Mouse (Mus musculus): Measurements from ENCODE around the gene Rpl23a.

Rpl23a gene

GRCm38 (mm10) chr11:78166161-78166560, 17.2 kb downstream of the Rpl23a start:
- DNase-seq, result no peak

DNA sequence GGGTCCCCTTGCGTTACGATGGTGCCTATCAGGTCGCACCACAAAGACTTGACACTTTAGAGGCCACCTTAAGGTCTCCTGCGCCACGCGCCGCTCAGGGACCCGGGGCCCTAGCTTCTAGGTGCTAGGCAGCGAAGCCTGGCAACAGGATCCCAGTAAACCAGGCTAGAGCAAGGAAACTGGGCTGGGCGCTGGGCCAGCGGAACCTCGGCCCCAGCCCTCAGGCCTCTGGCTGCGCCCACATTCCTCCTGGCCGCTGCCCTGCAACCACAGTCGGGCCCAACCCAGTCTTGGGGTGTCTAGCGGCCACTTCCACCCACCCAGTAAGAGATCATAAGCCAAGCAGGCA, 17.6 kb downstream of the Rpl23a start:
- DNase-seq, result peak; percentile 77

GRCm38 (mm10) chr11:78164924-78165760, 18.2 kb downstream of the Rpl23a start, which contains the start of gene Traf4:
Gene Traf4, minus strand, starts transcription at chr11:78165589.
- peak; percentile 90 for DNase-seq

- DNase-seq, result no peak
These were observed 18.8 kb downstream of the Rpl23a start for GRCm38 (mm10) chr11:78164604-78164923.

DNA sequence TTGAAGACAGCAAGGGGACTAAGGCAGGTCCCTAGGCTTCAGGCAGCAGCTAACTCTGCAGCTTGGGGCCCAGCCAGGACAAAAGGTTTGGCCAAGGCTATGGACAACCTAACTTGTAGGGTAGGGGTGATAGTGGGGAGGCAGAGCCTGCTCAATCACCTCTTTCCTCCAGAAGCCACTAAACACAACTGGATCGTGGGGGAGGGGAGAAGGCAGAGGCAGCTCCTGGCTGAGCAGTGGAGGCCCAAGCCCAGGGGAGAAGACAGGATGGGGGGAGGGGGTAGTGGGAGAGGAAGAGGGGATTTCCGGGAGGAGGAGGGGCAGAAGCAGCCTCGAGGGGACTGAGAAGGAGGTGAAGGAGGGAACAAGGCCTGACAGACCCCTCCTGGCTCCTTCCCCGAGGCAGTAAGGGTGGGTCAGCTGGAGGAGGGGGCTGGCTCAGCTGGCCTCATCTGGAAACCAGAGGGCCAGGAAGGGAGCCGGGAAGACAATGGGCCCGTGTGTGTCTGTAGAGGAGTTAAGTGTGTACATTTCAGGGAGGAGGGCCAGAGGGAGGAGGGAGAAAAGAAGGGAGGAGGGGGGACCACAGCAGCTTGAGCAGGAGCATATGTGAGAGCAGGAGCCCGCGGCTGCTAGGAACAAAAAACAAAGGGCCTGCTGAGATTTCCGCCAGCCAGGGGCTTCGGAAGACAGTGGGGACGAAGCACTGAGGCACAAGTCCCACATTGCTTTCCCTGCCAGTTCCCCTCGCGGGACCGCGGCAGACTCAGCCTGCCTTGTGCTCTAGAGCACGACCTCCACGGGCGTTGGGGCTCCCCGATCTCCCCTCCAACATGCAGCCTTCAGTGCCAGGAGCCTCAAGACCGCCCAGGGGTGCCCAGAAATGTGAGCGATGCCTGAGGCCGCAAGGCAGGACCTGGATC, 19.4 kb downstream of the Rpl23a start:
- DNase-seq, result peak; percentile 77

DNA sequence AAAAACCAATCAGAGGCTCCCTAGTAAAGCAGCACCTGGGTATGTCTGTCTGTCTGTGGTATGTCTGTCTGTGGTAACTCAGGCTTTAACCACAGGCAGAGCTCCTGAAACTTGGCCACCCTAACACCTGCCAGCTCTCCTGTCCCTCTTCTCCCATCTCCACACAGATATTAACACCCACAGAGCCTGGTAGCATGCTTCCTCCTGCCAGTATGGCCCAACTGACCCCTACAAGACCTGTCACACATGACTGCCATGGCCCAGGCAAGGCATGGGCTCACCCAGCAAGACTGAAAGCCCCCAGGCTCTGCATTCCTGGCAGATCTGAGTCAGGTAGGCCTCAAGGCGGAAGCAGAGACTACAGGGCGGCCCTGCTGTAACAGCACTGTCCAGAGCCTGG, 20.3 kb downstream of the Rpl23a start:
- no peak for DNase-seq

DNA sequence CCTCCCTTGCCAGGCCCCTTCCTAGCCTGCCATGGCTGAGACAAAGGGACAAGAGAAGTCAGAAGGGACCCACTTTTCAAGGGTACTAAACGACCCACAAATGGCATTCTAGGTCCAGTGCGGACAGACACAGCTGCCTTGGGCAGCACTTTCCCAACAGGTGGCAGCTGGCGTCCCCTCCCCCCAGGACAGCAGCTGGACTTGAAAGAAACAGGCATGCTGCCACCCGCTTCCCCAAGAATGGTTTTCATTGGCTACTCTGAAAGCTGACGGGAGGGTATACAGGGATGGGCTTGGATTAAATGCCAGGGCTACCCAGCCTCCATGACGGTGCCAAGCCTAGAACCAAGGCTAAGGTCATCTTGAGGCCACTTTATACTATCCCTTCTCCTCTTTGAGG, 20.9 kb downstream of the Rpl23a start:
- DNase-seq, result peak; percentile 46

DNA sequence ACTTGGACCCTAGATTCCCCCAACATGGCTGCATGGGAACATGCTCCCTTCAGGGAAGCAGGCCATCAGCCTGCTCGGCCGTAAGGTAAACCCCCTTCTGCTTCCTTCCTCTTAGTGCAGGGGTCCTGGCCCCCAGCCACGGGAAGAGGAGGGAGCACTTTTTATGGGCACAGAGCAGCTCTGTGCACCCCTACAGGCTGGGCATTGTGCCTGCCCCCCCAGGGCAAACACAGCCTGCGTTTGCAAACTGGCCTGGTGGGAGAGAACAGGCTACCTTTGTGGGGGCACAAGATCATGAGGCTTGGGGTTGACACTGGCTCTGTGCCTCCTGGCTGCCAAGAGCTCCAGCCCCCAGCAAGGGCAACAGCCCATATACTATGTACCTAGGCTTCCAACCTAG, 21.4 kb downstream of the Rpl23a start:
- no peak for DNase-seq

- DNase-seq, result no peak
These were observed 22.2 kb downstream of the Rpl23a start for GRCm38 (mm10) chr11:78161169-78161568.

- DNase-seq, result no peak
These were observed 22.7 kb downstream of the Rpl23a start for GRCm38 (mm10) chr11:78160675-78161074.

GRCm38 (mm10) chr11:78160171-78160570, 23.2 kb downstream of the Rpl23a start:
- no peak for DNase-seq

- DNase-seq, result no peak
These were observed 23.8 kb downstream of the Rpl23a start for GRCm38 (mm10) chr11:78159557-78159956.

DNA sequence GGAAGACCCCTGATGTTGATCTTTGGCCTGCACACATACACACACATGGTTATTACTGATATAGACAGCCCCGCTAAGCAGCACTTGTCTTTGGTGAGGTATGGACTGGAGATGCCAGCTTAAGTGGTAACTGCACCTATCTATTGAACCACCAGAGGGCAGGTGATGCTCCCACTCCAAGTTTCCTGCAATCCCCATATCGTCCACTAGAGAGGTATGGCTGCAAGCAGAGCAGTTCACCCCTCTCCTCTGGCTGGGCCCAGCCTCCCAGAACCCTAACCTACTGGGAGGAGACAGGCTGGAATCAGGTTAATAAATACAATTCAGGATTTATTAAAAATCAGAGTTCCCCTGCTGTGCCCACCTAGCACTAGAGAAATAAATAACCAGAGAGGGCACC, 24.3 kb downstream of the Rpl23a start:
- DNase-seq, result peak; percentile 92

DNA sequence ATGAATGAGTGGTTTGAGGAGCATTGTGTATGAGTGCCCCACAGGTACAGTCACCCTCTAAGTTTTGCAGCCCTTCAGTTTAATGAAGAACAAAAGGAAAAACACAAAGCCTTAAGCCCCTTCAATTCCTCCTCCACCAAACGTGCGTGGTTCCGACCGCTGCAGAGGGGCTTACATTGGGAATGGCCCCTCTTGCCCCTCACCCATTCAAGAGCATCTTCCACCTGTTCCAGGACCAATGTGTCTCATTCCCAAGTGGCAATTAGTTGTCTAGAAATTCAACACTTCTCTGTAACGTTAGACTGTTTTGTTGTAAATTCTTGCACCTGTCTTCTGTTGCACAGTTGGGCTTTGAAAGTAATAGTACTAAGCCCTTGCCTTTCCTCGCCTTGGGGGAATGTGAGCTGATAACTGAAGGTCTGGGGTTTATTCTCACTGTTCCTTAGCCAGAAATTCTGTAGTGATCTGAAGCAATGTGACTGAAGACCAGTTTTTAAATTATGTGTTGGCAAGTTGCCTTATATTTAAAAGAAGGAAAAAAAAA, 27.2 kb downstream of the Rpl23a start:
- no peak for DNase-seq

- DNase-seq, result no peak
These were observed 27.7 kb downstream of the Rpl23a start for GRCm38 (mm10) chr11:78155674-78156073.

DNA sequence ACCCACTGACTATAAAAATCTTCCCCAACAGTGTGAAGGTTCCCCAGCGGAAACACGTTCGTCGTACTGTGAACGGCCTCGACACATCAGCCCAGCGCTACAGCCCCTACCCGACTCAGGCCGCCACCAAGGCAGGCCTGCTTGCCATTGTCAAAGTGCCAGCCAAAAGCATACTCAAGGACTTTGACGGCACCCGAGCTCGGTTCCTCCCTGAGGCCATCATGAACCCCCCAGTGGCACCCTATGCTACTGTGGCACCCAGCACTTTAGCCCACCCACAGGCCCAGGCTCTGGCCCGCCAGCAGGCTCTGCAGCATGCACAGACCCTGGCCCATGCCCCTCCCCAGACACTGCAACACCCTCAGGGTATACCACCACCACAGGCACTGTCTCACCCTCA, 29.6 kb downstream of the Rpl23a start:
- DNase-seq, result peak; percentile 26

GRCm38 (mm10) chr11:78152299-78153231, 30.8 kb downstream of the Rpl23a start:
- peak; percentile 88 for DNase-seq

- DNase-seq, result peak; percentile 41
These were observed 32.2 kb downstream of the Rpl23a start for GRCm38 (mm10) chr11:78151161-78151560.

DNA sequence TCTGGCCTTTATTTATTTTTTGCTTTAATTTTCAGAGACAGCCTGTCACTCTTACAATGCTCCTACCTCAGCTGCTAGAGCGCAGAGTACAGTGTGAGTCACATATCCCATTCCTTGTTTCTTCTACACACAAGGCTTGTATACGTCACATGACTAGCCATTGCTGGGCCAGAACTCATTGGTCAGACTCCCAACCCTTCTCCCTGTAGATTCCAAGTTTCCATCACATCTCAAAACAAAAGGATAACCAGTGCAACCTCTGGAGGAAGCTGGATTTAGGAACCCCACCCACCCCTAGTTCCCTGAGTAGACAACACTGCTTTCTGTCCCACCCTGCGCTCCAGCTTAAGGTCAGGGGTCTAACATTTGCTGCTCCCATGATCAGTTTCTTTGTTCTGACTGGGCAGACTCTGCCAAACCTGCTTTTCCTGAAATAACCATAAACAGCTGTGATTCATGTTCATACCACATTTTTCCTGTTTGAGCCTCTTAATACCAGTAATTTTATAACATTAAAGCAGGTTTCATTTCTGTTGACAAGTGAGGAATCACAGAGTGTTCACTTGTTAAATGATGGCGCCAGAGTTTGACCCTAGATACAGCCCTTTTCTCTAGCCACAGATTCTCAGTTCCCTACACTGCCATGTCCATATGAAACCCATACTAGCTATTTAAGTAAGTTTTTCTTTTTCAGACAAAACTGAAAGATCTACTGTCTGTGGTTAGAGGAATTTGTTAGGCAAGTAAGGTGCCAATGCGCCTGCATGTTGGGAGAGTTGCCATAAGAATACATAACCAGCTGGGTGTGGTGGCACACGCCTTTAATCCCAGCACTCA, 36.5 kb downstream of the Rpl23a start:
- peak; percentile 21 for DNase-seq

DNA sequence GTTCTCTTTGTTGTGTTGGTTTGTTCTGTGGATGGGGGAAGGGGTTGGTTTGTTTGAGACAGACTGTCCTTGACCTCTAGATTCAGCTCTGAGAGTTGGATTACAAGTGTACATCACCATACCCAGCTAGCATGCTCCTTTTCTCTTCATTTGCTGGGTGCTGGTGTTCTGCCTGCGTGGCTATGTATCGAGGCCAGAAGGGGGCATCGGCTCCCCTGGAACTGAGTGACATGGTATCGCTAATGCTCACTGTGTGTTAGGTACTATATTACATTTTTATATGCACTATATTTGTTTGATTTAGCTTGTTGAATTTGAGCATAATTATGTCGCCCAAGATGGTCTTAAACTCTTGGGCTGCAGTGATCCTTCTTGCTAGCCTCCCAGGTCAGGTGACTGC, 37.2 kb downstream of the Rpl23a start:
- no peak for DNase-seq

GRCm38 (mm10) chr11:78143520-78143919, 39.9 kb downstream of the Rpl23a start:
- DNase-seq, result no peak

DNA sequence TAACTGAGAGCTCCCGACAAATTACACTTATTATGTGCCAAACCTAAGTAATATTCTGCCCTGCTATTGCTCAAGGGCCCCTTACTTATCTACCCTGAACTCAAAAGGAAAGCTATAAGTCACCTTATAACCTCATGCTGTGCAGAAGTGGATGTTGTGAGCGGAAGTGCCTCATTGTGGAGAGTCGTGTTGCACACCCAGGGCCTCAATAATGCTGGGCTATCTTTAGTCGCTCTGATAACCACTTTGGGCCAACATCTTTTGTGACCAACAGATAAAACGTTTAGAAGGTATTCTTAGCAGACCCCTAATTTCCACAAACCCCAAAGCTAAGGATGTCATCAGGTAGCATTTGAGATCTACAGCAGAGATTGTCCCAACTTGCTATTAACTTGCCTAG, 42.7 kb downstream of the Rpl23a start:
- DNase-seq, result no peak

Data from lung, postnatal 10 days (tissue).